In the genomic region with DNA sequence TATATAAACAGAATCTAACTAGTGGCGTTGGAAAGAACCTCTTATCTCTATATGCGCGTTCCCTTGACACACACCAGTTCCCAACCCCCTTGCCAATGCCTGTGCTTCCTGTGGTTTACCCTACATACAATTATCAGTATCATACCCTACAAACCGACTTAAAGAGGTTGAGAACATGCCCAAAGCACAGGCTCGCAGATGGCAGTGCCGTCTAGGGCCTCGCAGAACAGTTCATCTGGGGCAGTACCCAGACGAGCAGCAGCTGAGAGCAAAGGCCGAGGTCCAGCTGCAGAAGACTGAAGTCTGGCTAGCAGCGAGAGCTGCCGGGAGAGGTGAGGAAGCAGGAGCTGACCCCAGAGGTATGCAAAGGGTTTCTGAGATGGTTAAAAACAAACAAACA, we compare ENCODE assay signal across 9 mouse cellular contexts. TPM values are rescaled to one million over a fixed set of nuclear protein-coding genes. Genes with fewer than 3 reads are reported as not detected.
DNase-seq lines count a peak whose midpoint lies in the region; ATAC-seq lines count a peak whose summit lies in the region.
"Had no signal": no experiment of that assay in that cellular context is flagged by ENCODE, and none has a peak within 500 bp of the region (broad histone marks: within the 10 kb centered on the region; RNA-seq: fewer than 3 reads in every experiment).

No protein-coding gene starts in this region.

- 75% methylated on average over 11 of the region's 11 CpGs for WGBS in neural tube, embryonic 14.5 days
- 48% methylated on average over 11 of the region's 11 CpGs for WGBS in limb, embryonic 15.5 days

- DNase-seq in neural tube, embryonic 10.5 days (ENCODE audit: extremely low spot score, low spot score) = no peak
- peak; percentile 26 for DNase-seq in induced T-regulatory cell, adult 2 months (ENCODE audit: low read depth)
- peak; percentile 52 for DNase-seq in thymus, postnatal 25 days
- DNase-seq in embryo, embryonic 9.5 days (ENCODE audit: extremely low spot score) = no peak
- no peak for DNase-seq in adrenal gland, postnatal 36 days
- DNase-seq in urinary bladder, postnatal 14 days (ENCODE audit: low spot score) = no peak

- peak overlapping the region; percentile 10; the same call in 1 of the 2 replicates for H3K27ac ChIP-seq in neural tube, embryonic 14.5 days (ENCODE audit: low read depth, low read length)
- H3K27ac ChIP-seq in limb, embryonic 15.5 days = peak overlapping the region; percentile 74
- H3K27ac ChIP-seq: hindbrain, embryonic 10.5 days had no signal

- no peak overlapping the region for H3K4me3 ChIP-seq in neural tube, embryonic 14.5 days (ENCODE audit: low read depth, low read length)
- no peak overlapping the region for H3K4me3 ChIP-seq in limb, embryonic 15.5 days
- H3K4me3 ChIP-seq: hindbrain, embryonic 10.5 days had no signal

- no peaks in the 10 kb centered on the region for H3K4me1 ChIP-seq in neural tube, embryonic 14.5 days (ENCODE audit: control insufficient read depth, insufficient read depth, low read length)
- peaks cover 28% of the 10 kb centered on the region for H3K4me1 ChIP-seq in limb, embryonic 15.5 days

- H3K36me3 ChIP-seq in neural tube, embryonic 14.5 days (ENCODE audit: control insufficient read depth, insufficient read depth, low read length) = no peaks in the 10 kb centered on the region
- H3K36me3 ChIP-seq in limb, embryonic 15.5 days = 0 out of 2 replicates have a peak, but pooled peaks cover 1% of the 10 kb centered on the region
- H3K36me3 ChIP-seq: hindbrain, embryonic 10.5 days had no signal

- no peaks in the 10 kb centered on the region for H3K9me3 ChIP-seq in neural tube, embryonic 14.5 days (ENCODE audit: control insufficient read depth, low read length)
- H3K9me3 ChIP-seq in limb, embryonic 15.5 days = no peaks in the 10 kb centered on the region
- H3K9me3 ChIP-seq: hindbrain, embryonic 10.5 days had no signal

- H3K4me2 ChIP-seq in neural tube, embryonic 14.5 days (ENCODE audit: low read depth, low read length) = no peak overlapping the region
- no peak overlapping the region for H3K4me2 ChIP-seq in limb, embryonic 15.5 days

- H3K9ac ChIP-seq in neural tube, embryonic 14.5 days (replicated peaks; ENCODE audit: low read depth, low read length) = no peak overlapping the region
- no peak overlapping the region for H3K9ac ChIP-seq in limb, embryonic 15.5 days

- H3K27me3 ChIP-seq in neural tube, embryonic 14.5 days (ENCODE audit: control insufficient read depth, insufficient read depth, low read length) = no peaks in the 10 kb centered on the region
- H3K27me3 ChIP-seq in limb, embryonic 15.5 days = no peaks in the 10 kb centered on the region

- ATAC-seq in neural tube, embryonic 14.5 days (ENCODE audit: low read depth) = no peak
- ATAC-seq in limb, embryonic 15.5 days (ENCODE audit: insufficient number of reproducible peaks, low FRiP score, low TSS enrichment, low read depth) = no peak

RNA-seq across cellular contexts. Expression of gene Crtc3, which starts 21.5 kb away (rescaled TPM):
- 17.2 and 23.2 TPM in 2 replicates for polyA plus RNA-seq in neural tube, embryonic 14.5 days (2014; fragmentation: Nextera tagmentation; extraction: Ambion mirVana)
- 25.9 and 26.5 TPM in 2 replicates for polyA plus RNA-seq in limb, embryonic 15.5 days (2015; fragmentation: Nextera tagmentation; extraction: Ambion mirVana)
- 10 to 100 TPM; 25.0 to 31.2 TPM for total RNA-seq in adrenal gland, postnatal 36 days (2021)

Comparison
In these comparisons a context has a peak if more than half of its experiments do, and no peak if none do; other contexts are left out.
1. DNase-seq: peak in induced T-regulatory cell, adult 2 months (single experiment) and thymus, postnatal 25 days (single experiment); none in neural tube, embryonic 10.5 days (single experiment), embryo, embryonic 9.5 days (single experiment), adrenal gland, postnatal 36 days (0 of 2) and urinary bladder, postnatal 14 days (single experiment).